Mouse (Mus musculus) retina, adult 2 months (tissue): ENCODE data around the gene Vezt.

Experiments
- DNase-seq: peaks from one replicate; pipeline ENCODE4 v3.0.0-alpha.2; 2012; ENCODE audit warnings: low read depth, low spot score

Gene Vezt

DNA sequence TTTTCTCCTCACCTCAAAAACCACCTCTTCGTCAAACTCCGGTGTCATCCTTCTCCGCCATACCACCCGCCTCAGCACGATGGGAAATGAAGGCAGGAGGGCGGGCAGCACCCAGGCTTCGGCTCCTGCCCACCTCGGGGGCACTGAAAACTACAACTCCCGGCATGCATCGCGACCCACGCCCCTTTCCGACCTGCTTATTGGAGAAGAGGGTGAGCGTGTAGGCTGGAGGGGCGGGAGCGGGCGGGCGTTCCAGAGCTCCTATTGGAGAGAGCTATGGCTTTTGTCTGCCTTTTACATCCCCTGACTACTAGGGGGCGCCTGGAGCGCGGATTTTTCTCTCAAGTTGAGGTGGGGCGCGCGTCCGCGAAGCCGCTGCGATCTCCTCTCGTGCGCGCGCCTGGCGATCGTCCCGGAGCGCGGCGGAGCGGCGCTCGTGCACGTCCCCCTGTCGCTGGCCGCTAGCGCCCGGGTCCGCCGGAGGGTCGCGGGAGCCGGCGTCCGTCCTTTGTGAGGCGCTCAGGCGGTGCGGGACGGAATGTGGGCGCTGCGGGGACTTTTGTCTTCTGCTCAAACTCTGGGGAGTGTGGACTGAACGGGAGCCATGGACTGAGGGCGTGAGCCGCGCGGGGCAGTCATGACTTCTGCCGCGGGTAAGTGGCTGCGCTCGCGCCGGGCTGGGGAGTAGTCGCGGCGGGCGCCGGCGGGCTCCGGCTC lies at the start of gene Vezt, which contains the start of gene Fgd6:
Gene Vezt (minus strand): TSS at position 160 of the 717 bp plus-strand sequence.
Gene Fgd6 (plus strand): TSS at position 344 of the 717 bp plus-strand sequence.
- peak; percentile 99 for DNase-seq

- no peak for DNase-seq
Measured at GRCm38 (mm10) chr10:94082040-94082734, 46.6 kb upstream of the Vezt start.

- no peak for DNase-seq
Measured at GRCm38 (mm10) chr10:94080740-94081139, 45.1 kb upstream of the Vezt start.

GRCm38 (mm10) chr10:94076966-94077825 lies 41.6 kb upstream of the Vezt start:
- no peak for DNase-seq

GRCm38 (mm10) chr10:94072916-94073465 lies 37.4 kb upstream of the Vezt start:
- no peak for DNase-seq

- no peak for DNase-seq
Measured at GRCm38 (mm10) chr10:94072261-94072915, 36.8 kb upstream of the Vezt start.

DNA sequence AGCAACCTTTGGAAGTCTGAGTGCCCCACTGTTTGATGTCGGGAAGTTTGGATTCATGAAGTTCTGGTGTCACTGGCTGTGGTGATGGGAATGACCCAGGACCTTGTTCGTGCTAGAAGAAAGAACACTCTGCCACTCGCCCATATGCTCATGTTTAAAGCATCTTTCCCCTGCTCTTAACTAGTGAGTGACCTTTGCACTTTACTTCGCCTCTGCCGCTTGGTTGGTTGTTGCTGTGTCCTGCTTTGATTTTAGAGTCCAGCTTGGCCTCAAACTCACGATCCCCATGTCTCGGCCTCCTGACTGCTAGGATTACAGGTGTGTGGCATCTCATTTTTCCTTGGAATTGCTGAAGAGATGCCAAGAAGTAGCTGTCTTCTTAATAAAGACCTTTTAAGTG lies 36.0 kb upstream of the Vezt start:
- DNase-seq, result no peak

DNA sequence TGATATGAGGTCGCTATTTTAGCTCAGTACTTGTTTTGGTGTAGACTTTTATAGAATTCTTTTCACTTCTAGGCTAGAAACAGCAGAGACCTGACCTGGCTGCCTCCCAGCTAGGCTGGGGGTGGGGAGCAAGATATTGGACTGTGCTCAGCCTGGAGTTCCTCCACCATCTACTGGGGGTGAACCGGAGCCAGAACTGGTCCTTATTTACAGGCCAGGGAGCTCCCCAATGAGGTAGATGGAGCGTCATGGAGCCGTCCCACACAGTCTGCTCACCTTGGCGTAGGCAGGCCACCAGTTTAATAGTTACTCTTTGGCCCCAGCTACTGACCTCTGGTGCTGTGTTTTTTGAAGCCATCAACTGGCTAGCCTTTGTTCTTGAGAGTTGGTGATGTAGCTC lies 33.1 kb upstream of the Vezt start:
- no peak for DNase-seq

- DNase-seq, result no peak
Measured at GRCm38 (mm10) chr10:94066896-94067295, 31.3 kb upstream of the Vezt start.

DNA sequence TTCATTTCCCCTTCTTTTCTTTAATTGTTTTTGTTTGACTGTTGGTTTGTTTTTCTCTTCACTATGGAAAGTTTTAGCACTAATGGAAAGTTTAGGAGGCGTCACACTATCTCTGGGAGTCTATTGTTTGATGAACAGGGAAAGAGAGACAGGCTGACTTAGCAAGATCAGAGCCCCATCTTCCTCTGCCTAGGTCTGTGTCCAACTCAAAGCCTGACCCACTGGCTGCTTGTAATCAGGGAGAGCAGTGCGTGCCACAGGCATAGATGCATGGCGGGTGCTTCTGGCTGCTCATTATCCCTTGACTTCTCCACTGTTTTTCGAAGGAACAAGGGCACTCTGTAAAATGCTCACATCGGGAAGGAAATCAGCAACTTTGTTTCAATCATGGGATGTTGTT lies 26.7 kb upstream of the Vezt start:
- no peak for DNase-seq

DNA sequence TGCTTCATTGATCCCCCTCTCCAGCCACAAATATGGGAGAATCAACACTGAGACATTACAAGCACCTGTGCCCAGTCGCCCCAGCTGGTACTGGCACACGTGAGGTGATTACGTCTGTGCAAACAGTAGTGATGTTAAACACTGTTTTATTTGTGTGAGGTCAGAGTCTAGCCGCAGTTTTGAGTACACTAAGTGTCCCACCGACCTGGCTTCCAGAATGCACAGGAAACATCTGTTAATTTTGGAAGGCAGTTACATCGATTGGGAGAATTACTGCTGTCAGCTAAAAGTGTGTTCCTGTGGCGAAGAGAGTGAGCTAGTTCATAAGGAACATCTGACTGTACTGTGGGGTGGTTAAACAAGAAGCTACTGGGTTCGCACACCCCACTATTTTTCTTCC lies 24.6 kb upstream of the Vezt start:
- no peak for DNase-seq

- DNase-seq, result no peak
Measured at GRCm38 (mm10) chr10:94059618-94060055, 24.0 kb upstream of the Vezt start.

DNA sequence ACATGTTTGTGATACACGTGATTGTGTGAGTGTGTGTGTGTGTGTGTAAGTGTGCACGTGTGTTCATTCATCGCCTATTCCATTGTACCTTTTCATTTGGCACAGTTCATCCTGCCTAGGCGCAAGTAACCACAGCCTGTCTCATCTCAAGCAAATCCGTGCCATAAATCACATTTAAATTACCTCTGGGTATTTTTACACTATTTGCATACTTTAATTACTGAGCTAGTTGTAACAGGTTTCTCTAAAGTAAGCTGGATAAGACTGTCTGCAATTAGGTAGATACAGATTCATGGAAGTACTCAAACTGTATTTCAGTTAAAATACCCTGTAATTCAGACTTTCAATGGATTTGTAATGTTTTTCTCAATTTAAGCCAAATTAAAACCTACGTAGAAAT lies 20.9 kb upstream of the Vezt start:
- no peak for DNase-seq

DNA sequence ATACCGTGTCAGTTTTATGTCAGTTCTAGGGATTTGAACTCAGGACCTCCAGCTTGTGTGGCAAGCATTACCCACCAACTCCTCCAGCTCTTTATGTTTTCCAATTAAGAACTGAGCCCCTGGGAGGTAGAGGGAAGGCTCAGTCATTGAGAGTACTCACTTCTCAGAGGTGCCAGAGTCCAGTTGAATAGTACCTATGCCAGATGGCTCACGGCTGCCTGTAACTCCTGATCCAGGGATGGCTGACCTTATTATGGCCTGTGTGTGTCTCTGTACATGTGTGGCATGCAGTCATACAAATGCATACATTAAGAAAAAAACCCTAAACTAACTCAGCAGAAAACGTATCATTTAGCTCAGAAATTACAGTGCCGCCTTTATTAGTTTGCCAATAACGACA lies 15.1 kb upstream of the Vezt start:
- no peak for DNase-seq

GRCm38 (mm10) chr10:94049121-94049520 lies 13.5 kb upstream of the Vezt start:
- DNase-seq, result no peak

GRCm38 (mm10) chr10:94047845-94048559 lies 12.4 kb upstream of the Vezt start:
- DNase-seq, result no peak

DNA sequence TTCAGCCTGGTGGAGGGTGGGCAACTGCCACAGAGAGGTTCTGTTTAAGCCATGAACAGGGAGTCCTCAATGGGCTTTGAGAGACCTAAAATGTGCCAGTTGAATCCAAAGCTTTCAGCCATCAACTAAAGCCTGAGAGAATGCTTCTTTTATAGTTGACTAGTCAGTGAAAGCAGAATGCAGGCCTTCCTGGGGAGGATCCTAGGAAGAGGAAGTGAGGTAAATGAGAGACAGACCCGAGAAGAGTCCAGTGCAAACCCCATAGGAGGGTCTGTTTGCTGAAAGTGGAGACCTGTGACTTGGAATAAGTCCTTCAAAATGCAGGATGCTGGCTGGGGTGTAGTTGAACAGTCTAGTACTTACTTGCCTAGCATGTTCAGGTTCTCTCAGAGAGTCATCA lies 11.4 kb upstream of the Vezt start:
- no peak for DNase-seq

GRCm38 (mm10) chr10:94045301-94045700 lies 9.7 kb upstream of the Vezt start:
- no peak for DNase-seq

DNA sequence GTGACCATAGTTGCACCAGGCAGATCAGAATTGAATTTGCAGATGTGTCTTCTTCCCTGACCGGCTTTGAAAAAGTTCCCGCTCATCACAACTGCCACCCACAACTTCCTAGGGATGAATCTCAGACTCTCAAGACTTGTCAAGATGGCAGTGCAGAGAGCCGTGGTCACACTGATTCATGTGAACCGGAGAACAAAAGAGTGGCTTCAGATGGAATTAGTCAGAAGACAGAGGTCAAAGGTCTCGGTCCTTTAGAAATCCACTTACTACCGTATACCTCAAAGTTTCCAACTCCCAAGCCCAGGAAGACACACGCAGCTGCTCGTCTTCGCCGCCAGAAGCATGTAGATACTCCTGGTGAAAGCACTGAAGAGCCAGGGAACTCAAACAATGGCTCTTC lies 8.3 kb upstream of the Vezt start:
- DNase-seq, result no peak

- no peak for DNase-seq
Measured at GRCm38 (mm10) chr10:94038366-94039260, 3.0 kb upstream of the Vezt start.
